Mouse (Mus musculus): ENCODE results near the gene Cend1. TPM values are rescaled to one million over a fixed set of nuclear protein-coding genes. Genes with fewer than 3 reads are reported as not detected.

The Cend1 gene
- polyA plus RNA-seq, 1 experiment from 2014 or later: 5.6 TPM

GRCm38 (mm10) chr7:141433517-141434400, 4.5 kb upstream of the Cend1 start:
- H3K4me3 ChIP-seq (replicated peaks): peak overlapping the region; percentile 54
- H3K9me3 ChIP-seq: no peaks in the 10 kb centered on the region
- H3K4me1 ChIP-seq (replicated peaks): peaks cover 50% of the 10 kb centered on the region
- peaks cover 51% of the 10 kb centered on the region for H3K36me3 ChIP-seq
- H3K27ac ChIP-seq: no peak overlapping the region
- peak overlapping the region; percentile 87 for H3K4me2 ChIP-seq
- 72% methylated on average over 15 of the region's 15 CpGs for WGBS
- ATAC-seq (ENCODE audit: insufficient number of reproducible peaks, insufficient read depth, low FRiP score, low TSS enrichment, low read depth): no peak
- no peaks in the 10 kb centered on the region for H3K27me3 ChIP-seq
- peak overlapping the region; percentile 72 for H3K9ac ChIP-seq (replicated peaks)

GRCm38 (mm10) chr7:141432741-141433516, 3.6 kb upstream of the Cend1 start:
- WGBS: 81% methylated on average over 6 of the region's 6 CpGs
- no peaks in the 10 kb centered on the region for H3K27me3 ChIP-seq
- H3K4me1 ChIP-seq (replicated peaks): peaks cover 52% of the 10 kb centered on the region
- peaks cover 43% of the 10 kb centered on the region for H3K36me3 ChIP-seq
- 0 out of 2 replicates have a peak overlapping the region, but pooled peaks have one; percentile 87 for H3K4me2 ChIP-seq
- ATAC-seq (ENCODE audit: insufficient number of reproducible peaks, insufficient read depth, low FRiP score, low TSS enrichment, low read depth): no peak
- no peaks in the 10 kb centered on the region for H3K9me3 ChIP-seq
- H3K9ac ChIP-seq (replicated peaks): peak overlapping the region; percentile 72; the same call in 1 of the 2 replicates
- 0 out of 2 replicates have a peak overlapping the region, but pooled peaks have one; percentile 54 for H3K4me3 ChIP-seq (replicated peaks)
- no peak overlapping the region for H3K27ac ChIP-seq

- Histone ChIP-seq H3K9ac (replicated peaks) (0 out of 2 replicates have a peak overlapping the region, but pooled peaks have one; percentile 28), H3K4me1 (replicated peaks) (peaks cover 52% of the 10 kb centered on the region), H3K27me3 (no peaks in the 10 kb centered on the region), H3K36me3 (peaks cover 46% of the 10 kb centered on the region), H3K4me2 (no peak overlapping the region), H3K27ac (no peak overlapping the region), H3K9me3 (no peaks in the 10 kb centered on the region), H3K4me3 (replicated peaks) (no peak overlapping the region)
- WGBS: 76% methylated on average over 8 of the region's 8 CpGs
- no peak for ATAC-seq (ENCODE audit: insufficient number of reproducible peaks, insufficient read depth, low FRiP score, low TSS enrichment, low read depth)
These were observed 2.9 kb upstream of the Cend1 start for GRCm38 (mm10) chr7:141432186-141432611.

- Histone ChIP-seq H3K27ac (no peak overlapping the region), H3K4me1 (replicated peaks) (peaks cover 47% of the 10 kb centered on the region), H3K36me3 (peaks cover 47% of the 10 kb centered on the region), H3K4me3 (replicated peaks) (no peak overlapping the region), H3K9me3 (no peaks in the 10 kb centered on the region), H3K9ac (replicated peaks) (no peak overlapping the region), H3K4me2 (no peak overlapping the region), H3K27me3 (no peaks in the 10 kb centered on the region)
- WGBS: 94% methylated on average over 19 of the region's 19 CpGs
- no peak for ATAC-seq (ENCODE audit: insufficient number of reproducible peaks, insufficient read depth, low FRiP score, low TSS enrichment, low read depth)
These were observed 2.3 kb upstream of the Cend1 start for GRCm38 (mm10) chr7:141431434-141432185.

GRCm38 (mm10) chr7:141430585-141431240, 1.4 kb upstream of the Cend1 start:
- H3K4me3 ChIP-seq (replicated peaks): no peak overlapping the region
- WGBS: 95% methylated on average over 9 of the region's 9 CpGs
- peaks cover 47% of the 10 kb centered on the region for H3K36me3 ChIP-seq
- ATAC-seq (ENCODE audit: insufficient number of reproducible peaks, insufficient read depth, low FRiP score, low TSS enrichment, low read depth): no peak
- no peak overlapping the region for H3K4me2 ChIP-seq
- H3K9me3 ChIP-seq: no peaks in the 10 kb centered on the region
- no peaks in the 10 kb centered on the region for H3K27me3 ChIP-seq
- peaks cover 38% of the 10 kb centered on the region for H3K4me1 ChIP-seq (replicated peaks)
- H3K9ac ChIP-seq (replicated peaks): no peak overlapping the region
- H3K27ac ChIP-seq: no peak overlapping the region

- 68% methylated on average over 9 of the region's 9 CpGs for WGBS
- H3K27ac ChIP-seq: no peak overlapping the region
- H3K4me2 ChIP-seq: peak overlapping the region; percentile 62
- H3K27me3 ChIP-seq: no peaks in the 10 kb centered on the region
- H3K36me3 ChIP-seq: peaks cover 47% of the 10 kb centered on the region
- no peaks in the 10 kb centered on the region for H3K9me3 ChIP-seq
- H3K4me1 ChIP-seq (replicated peaks): peaks cover 31% of the 10 kb centered on the region
- no peak overlapping the region for H3K9ac ChIP-seq (replicated peaks)
- H3K4me3 ChIP-seq (replicated peaks): no peak overlapping the region; the same call in 1 of the 2 replicates
- ATAC-seq (ENCODE audit: insufficient number of reproducible peaks, insufficient read depth, low FRiP score, low TSS enrichment, low read depth): no peak
These were observed 721 bp upstream of the Cend1 start for GRCm38 (mm10) chr7:141429840-141430584.

- peaks cover 18% of the 10 kb centered on the region for H3K4me1 ChIP-seq (replicated peaks)
- no peaks in the 10 kb centered on the region for H3K9me3 ChIP-seq
- ATAC-seq (ENCODE audit: insufficient number of reproducible peaks, insufficient read depth, low FRiP score, low TSS enrichment, low read depth): no peak
- H3K27ac ChIP-seq: no peak overlapping the region
- no peak overlapping the region for H3K9ac ChIP-seq (replicated peaks)
- peaks cover 45% of the 10 kb centered on the region for H3K36me3 ChIP-seq
- WGBS: 58% methylated on average over 5 of the region's 5 CpGs
- no peaks in the 10 kb centered on the region for H3K27me3 ChIP-seq
- H3K4me2 ChIP-seq: peak overlapping the region; percentile 62
- H3K4me3 ChIP-seq (replicated peaks): peak overlapping the region; percentile 37
These were observed 590 bp downstream of the Cend1 start for GRCm38 (mm10) chr7:141428701-141429100.

- no peak for ATAC-seq (ENCODE audit: insufficient number of reproducible peaks, insufficient read depth, low FRiP score, low TSS enrichment, low read depth)
- H3K9me3 ChIP-seq: no peaks in the 10 kb centered on the region
- H3K4me3 ChIP-seq (replicated peaks): no peak overlapping the region
- H3K27ac ChIP-seq: no peak overlapping the region
- H3K4me2 ChIP-seq: no peak overlapping the region
- H3K4me1 ChIP-seq (replicated peaks): peaks cover 13% of the 10 kb centered on the region
- no peaks in the 10 kb centered on the region for H3K27me3 ChIP-seq
- 76% methylated on average over 12 of the region's 12 CpGs for WGBS
- H3K36me3 ChIP-seq: peaks cover 30% of the 10 kb centered on the region
- no peak overlapping the region for H3K9ac ChIP-seq (replicated peaks)
These were observed 2.2 kb downstream of the Cend1 start for GRCm38 (mm10) chr7:141426948-141427730.

GRCm38 (mm10) chr7:141423811-141424210, 5.5 kb downstream of the Cend1 start:
- Histone ChIP-seq H3K9me3 (no peaks in the 10 kb centered on the region), H3K9ac (replicated peaks) (no peak overlapping the region), H3K27me3 (no peaks in the 10 kb centered on the region), H3K27ac (no peak overlapping the region), H3K4me1 (replicated peaks) (peaks cover 6% of the 10 kb centered on the region), H3K4me2 (no peak overlapping the region), H3K4me3 (replicated peaks) (no peak overlapping the region), H3K36me3 (peaks cover 7% of the 10 kb centered on the region; the same call in 1 of the 2 replicates)
- no peak for ATAC-seq (ENCODE audit: insufficient number of reproducible peaks, insufficient read depth, low FRiP score, low TSS enrichment, low read depth)
- WGBS: 72% methylated on average over 4 of the region's 4 CpGs
